Mouse (Mus musculus) liver, embryonic 14.5 days (tissue): Measurements from ENCODE around the gene Herpud1. TPM values are rescaled to one million over a fixed set of nuclear protein-coding genes. Genes with fewer than 3 reads are reported as not detected.

Source experiments
- ATAC-seq: fragments of 200-750 bp; cut with Nextera tagmentation; 2 replicates; pipeline ENCODE4 v1.8.0; 2017; ENCODE audit warnings: moderate number of reproducible peaks, mild to moderate bottlenecking, moderate library complexity; ENCODE audit not compliant: insufficient read depth
- DNase-seq, 3 experiments: peaks; one replicate each; pipeline ENCODE4 v3.0.0-alpha.2; 2012 to 2013; ENCODE audit warnings: low read depth in 3 of 3, low spot score in 3 of 3
- H3K27ac ChIP-seq: fragments of 300-500 bp; sonication (generic); 2 replicates; pipeline ENCODE4 v1.5.1; 2014; ENCODE audit warnings: moderate library complexity, mild to moderate bottlenecking, control low read depth, inconsistent platforms
- H3K27me3 ChIP-seq: fragments of 300-500 bp; sonication (generic); 2 replicates; pipeline ENCODE4 v1.6.1; 2014; ENCODE audit warnings: mild to moderate bottlenecking, low read length, moderate library complexity; ENCODE audit not compliant: control insufficient read depth, insufficient read depth
- H3K36me3 ChIP-seq: fragments of 300-500 bp; sonication (generic); replicated peaks from 2 replicates; pipeline ENCODE4 v1.6.1; 2014; ENCODE audit warnings: low read depth; ENCODE audit not compliant: control insufficient read depth, insufficient read depth
- H3K4me1 ChIP-seq, 2 experiments: fragments of 200-500 bp in 1 of 2; fragments of 300-500 bp in 1 of 2; sonication (generic) in 1 of 2; replicated peaks; 2 replicates each; pipeline ENCODE4 v1.6.1; 2012 to 2014; ENCODE audit warnings: antibody characterized with exemption in 1 of 2, inconsistent platforms in 1 of 2, low read length in 1 of 2; ENCODE audit not compliant: control insufficient read depth in 2 of 2, insufficient read depth in 2 of 2
- H3K4me2 ChIP-seq: fragments of 300-500 bp; sonication (generic); 2 replicates; pipeline ENCODE4 v1.6.1; 2014; ENCODE audit warnings: low read depth, mild to moderate bottlenecking, control low read depth, moderate library complexity
- H3K4me3 ChIP-seq, 2 experiments: fragments of 200-500 bp in 1 of 2; fragments of 300-500 bp in 1 of 2; sonication (generic) in 1 of 2; 2 replicates each; pipeline ENCODE4 v1.5.1; 2012 to 2014; ENCODE audit warnings: low read depth in 2 of 2, low read length in 2 of 2, mild to moderate bottlenecking in 2 of 2, control low read depth in 1 of 2, inconsistent platforms in 1 of 2, moderate library complexity in 1 of 2; ENCODE audit not compliant: insufficient read depth in 1 of 2
- H3K9ac ChIP-seq: fragments of 300-500 bp; sonication (generic); replicated peaks from 2 replicates; pipeline ENCODE4 v1.6.1; 2014; ENCODE audit warnings: mild to moderate bottlenecking, control low read depth, moderate library complexity
- H3K9me3 ChIP-seq: fragments of 300-500 bp; sonication (generic); 2 replicates; pipeline ENCODE4 v1.6.1; 2016; ENCODE audit warnings: low read length, mixed read lengths; ENCODE audit not compliant: control insufficient read depth
- CTCF ChIP-seq: IDR thresholded peaks from 2 replicates; pipeline ENCODE4 v1.5.1; 2016; ENCODE audit warnings: antibody characterized with exemption, low read depth, control low read depth
- EP300 ChIP-seq: IDR thresholded peaks from 2 replicates; pipeline ENCODE4 v1.6.1; 2016; ENCODE audit warnings: antibody characterized with exemption, low read depth
- WGBS: fragments of 180-500 bp; shearing (Covaris S2); extraction: QIAGEN DNeasy Blood & Tissue Kit; methylation state at CpG from one replicate; pipeline ENCODE4 v1.1.7; 2014; ENCODE audit not compliant: insufficient replicate concordance; 5-methylcytosine and 5-hydroxymethylcytosine counted together
- polyA plus RNA-seq, 2 experiments: library from polyadenylated mRNA; depleted of rRNA in 1 of 2; stranded (reverse) in 1 of 2; unstranded in 1 of 2; fragments of >200 nt; fragmentation: Nextera tagmentation in 1 of 2; extraction: Ambion mirVana in 1 of 2; gene quantifications; 2 replicates each; pipeline versions ENCODE4 v1.2.1 to v1.2.3; 2012 to 2014

The Herpud1 gene
- polyA plus RNA-seq, 2 experiments = 46.7 to 86.5 TPM

GRCm38 (mm10) chr8:94354571-94354970, 31.7 kb upstream of the Herpud1 start:
- H3K4me1 ChIP-seq = peaks cover 0 to 7% of the 10 kb centered on the region in 2 experiments; a peak in 2 of 4 replicates
- no peak overlapping the region for H3K9ac ChIP-seq
- no peak overlapping the region for H3K4me2 ChIP-seq
- ATAC-seq (peak; percentile 40; the same call in 1 of the 2 replicates), DNase-seq (no peak)
- no peaks in the 10 kb centered on the region for H3K27me3 ChIP-seq
- TF ChIP-seq EP300 (no peak), CTCF (no peak)
- peak overlapping the region; percentile 44 for H3K27ac ChIP-seq
- no peak overlapping the region for H3K4me3 ChIP-seq
- no peaks in the 10 kb centered on the region for H3K9me3 ChIP-seq
- H3K36me3 ChIP-seq = no peaks in the 10 kb centered on the region
- 36% methylated on average over 4 of the region's 4 CpGs for WGBS

DNA sequence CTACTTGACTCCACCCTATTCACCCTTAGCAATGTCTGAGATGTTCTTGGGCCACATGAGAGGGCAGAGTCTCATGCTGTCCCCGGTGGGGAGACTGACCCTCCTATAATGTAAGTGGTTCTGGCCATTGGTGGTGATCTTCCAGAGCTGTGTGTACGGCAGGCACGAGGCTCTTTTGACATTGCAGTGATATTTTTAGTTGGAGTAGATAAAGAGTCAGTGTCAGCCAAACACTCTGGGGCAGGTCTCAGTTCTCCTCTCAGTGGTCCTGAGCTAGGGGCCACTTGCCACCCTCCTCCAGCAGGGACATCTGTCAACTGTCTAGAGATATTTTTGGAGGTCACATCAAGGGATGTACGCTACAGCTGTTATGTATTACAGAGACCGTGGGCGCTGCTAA, 29.0 kb upstream of the Herpud1 start:
- Histone ChIP-seq H3K27me3 (no peaks in the 10 kb centered on the region), H3K36me3 (no peaks in the 10 kb centered on the region), H3K9me3 (no peaks in the 10 kb centered on the region), H3K4me3 (no peak overlapping the region), H3K9ac (no peak overlapping the region), H3K4me2 (no peak overlapping the region), H3K4me1 (peaks cover 0 to 7% of the 10 kb centered on the region in 2 experiments; a peak in 2 of 4 replicates), H3K27ac (no peak overlapping the region)
- DNase-seq (no peak), ATAC-seq (no peak)
- 52% methylated on average over 6 of the region's 6 CpGs for WGBS
- TF ChIP-seq EP300 (no peak), CTCF (no peak)

- ATAC-seq (no peak), DNase-seq (no peak)
- WGBS = 54% methylated on average over 5 of the region's 5 CpGs
- TF ChIP-seq CTCF (no peak), EP300 (no peak)
- no peak overlapping the region for H3K4me2 ChIP-seq
- H3K27ac ChIP-seq = no peak overlapping the region
- H3K4me3 ChIP-seq = no peak overlapping the region
- H3K9me3 ChIP-seq = no peaks in the 10 kb centered on the region
- H3K9ac ChIP-seq = no peak overlapping the region
- no peaks in the 10 kb centered on the region for H3K27me3 ChIP-seq
- H3K4me1 ChIP-seq = peaks cover 2 to 12% of the 10 kb centered on the region in 2 experiments; a peak in 3 of 4 replicates
- H3K36me3 ChIP-seq = no peaks in the 10 kb centered on the region
These were observed 27.7 kb upstream of the Herpud1 start for GRCm38 (mm10) chr8:94358541-94358940.

- no peaks in the 10 kb centered on the region for H3K27me3 ChIP-seq
- H3K9ac ChIP-seq = no peak overlapping the region
- no peak overlapping the region for H3K4me3 ChIP-seq
- H3K27ac ChIP-seq = no peak overlapping the region
- TF ChIP-seq EP300 (no peak), CTCF (no peak)
- no peaks in the 10 kb centered on the region for H3K9me3 ChIP-seq
- H3K4me1 ChIP-seq = peaks cover 2 to 16% of the 10 kb centered on the region in 2 experiments; a peak in 3 of 4 replicates
- H3K36me3 ChIP-seq = no peaks in the 10 kb centered on the region
- DNase-seq = no peak
- ATAC-seq = no peak
- 69% methylated on average over 6 of the region's 6 CpGs for WGBS
- H3K4me2 ChIP-seq = no peak overlapping the region
These were observed 24.3 kb upstream of the Herpud1 start for GRCm38 (mm10) chr8:94361774-94362431.

- Histone ChIP-seq H3K4me1 (peaks cover 2 to 16% of the 10 kb centered on the region in 2 experiments; a peak in 3 of 4 replicates), H3K9me3 (no peaks in the 10 kb centered on the region), H3K36me3 (no peaks in the 10 kb centered on the region), H3K4me3 (no peak overlapping the region), H3K27ac (no peak overlapping the region), H3K27me3 (no peaks in the 10 kb centered on the region), H3K9ac (no peak overlapping the region), H3K4me2 (no peak overlapping the region)
- no peak for TF ChIP-seq CTCF
- TF ChIP-seq EP300 = no peak
- 54% methylated on average over 7 of the region's 7 CpGs for WGBS
- no peak for DNase-seq
- no peak for ATAC-seq
These were observed 23.5 kb upstream of the Herpud1 start for GRCm38 (mm10) chr8:94362607-94363239.
